Mouse (Mus musculus): ENCODE measurements around the gene Il17d. TPM values are rescaled to one million over a fixed set of nuclear protein-coding genes. Genes with fewer than 3 reads are reported as not detected.

The Il17d gene
- 7.9 and 9.2 TPM in 2 replicates for polyA plus RNA-seq (2015; fragmentation: Nextera tagmentation; extraction: Ambion mirVana)

GRCm38 (mm10) chr14:57524671-57525387, at the start of gene Il17d:
Il17d (plus strand) TSS chr14:57524777.
- Histone ChIP-seq H3K36me3 (no peaks in the 10 kb centered on the region), H3K9ac (peak within 1 kb of the TSS; percentile 82), H3K4me1 (peaks cover 31% of the 10 kb centered on the region), H3K4me3 (peak within 1 kb of the TSS; percentile 75), H3K27ac (peak within 1 kb of the TSS; percentile 82), H3K27me3 (no peaks in the 10 kb centered on the region), H3K4me2 (replicated peaks) (peak within 1 kb of the TSS; percentile 88), H3K9me3 (no peaks in the 10 kb centered on the region)
- under 1% methylated on average over 66 of the region's 104 CpGs for WGBS
- ATAC-seq (ENCODE audit: low FRiP score, low read depth), result peak; percentile 28; the same call in 1 of the 2 replicates

GRCm38 (mm10) chr14:57475057-57475456, 49.5 kb upstream of the Il17d start:
- Histone ChIP-seq H3K9me3 (no peaks in the 10 kb centered on the region), H3K4me1 (0 out of 2 replicates have a peak, but pooled peaks cover 3% of the 10 kb centered on the region), H3K9ac (no peak overlapping the region), H3K36me3 (peaks cover 17% of the 10 kb centered on the region), H3K27ac (no peak overlapping the region), H3K27me3 (no peaks in the 10 kb centered on the region), H3K4me3 (no peak overlapping the region), H3K4me2 (replicated peaks) (no peak overlapping the region)
- WGBS, result 79% methylated on average over 2 of the region's 2 CpGs
- ATAC-seq (ENCODE audit: low FRiP score, low read depth), result no peak

DNA sequence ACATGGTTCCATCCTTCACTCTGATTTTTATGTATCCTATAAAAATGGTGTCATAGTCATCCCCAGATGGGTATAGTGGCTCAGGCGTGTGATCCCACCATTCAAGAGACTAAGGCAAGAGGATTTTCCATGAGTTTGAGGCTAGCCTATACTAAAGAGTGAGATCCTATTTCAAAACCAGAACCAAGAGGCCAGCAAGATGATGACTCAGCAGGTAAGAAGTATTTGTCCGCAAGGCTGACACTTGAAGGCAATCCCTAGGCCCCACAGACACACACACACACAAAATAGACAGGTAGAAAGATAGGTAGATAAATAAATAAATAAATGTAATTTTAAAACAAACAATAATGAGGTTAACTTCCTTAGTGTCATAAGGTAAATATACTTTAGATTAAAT, 42.3 kb upstream of the Il17d start:
- no peaks in the 10 kb centered on the region for H3K4me1 ChIP-seq
- 85% methylated on average over 2 of the region's 2 CpGs for WGBS
- H3K27me3 ChIP-seq, result no peaks in the 10 kb centered on the region
- no peak overlapping the region for H3K4me3 ChIP-seq
- no peak overlapping the region for H3K9ac ChIP-seq
- no peak overlapping the region for H3K27ac ChIP-seq
- H3K4me2 ChIP-seq (replicated peaks), result no peak overlapping the region
- peaks cover 4% of the 10 kb centered on the region; the same call in 1 of the 2 replicates for H3K36me3 ChIP-seq
- H3K9me3 ChIP-seq, result no peaks in the 10 kb centered on the region
- ATAC-seq (ENCODE audit: low FRiP score, low read depth), result no peak

GRCm38 (mm10) chr14:57484183-57484582, 40.4 kb upstream of the Il17d start:
- no peak for ATAC-seq (ENCODE audit: low FRiP score, low read depth)
- H3K4me3 ChIP-seq, result no peak overlapping the region
- no peaks in the 10 kb centered on the region for H3K9me3 ChIP-seq
- 94% methylated on average over 6 of the region's 6 CpGs for WGBS
- no peak overlapping the region for H3K4me2 ChIP-seq (replicated peaks)
- H3K27ac ChIP-seq, result no peak overlapping the region
- no peaks in the 10 kb centered on the region for H3K4me1 ChIP-seq
- no peaks in the 10 kb centered on the region; the same call in 1 of the 2 replicates for H3K36me3 ChIP-seq
- H3K9ac ChIP-seq, result no peak overlapping the region
- no peaks in the 10 kb centered on the region for H3K27me3 ChIP-seq

DNA sequence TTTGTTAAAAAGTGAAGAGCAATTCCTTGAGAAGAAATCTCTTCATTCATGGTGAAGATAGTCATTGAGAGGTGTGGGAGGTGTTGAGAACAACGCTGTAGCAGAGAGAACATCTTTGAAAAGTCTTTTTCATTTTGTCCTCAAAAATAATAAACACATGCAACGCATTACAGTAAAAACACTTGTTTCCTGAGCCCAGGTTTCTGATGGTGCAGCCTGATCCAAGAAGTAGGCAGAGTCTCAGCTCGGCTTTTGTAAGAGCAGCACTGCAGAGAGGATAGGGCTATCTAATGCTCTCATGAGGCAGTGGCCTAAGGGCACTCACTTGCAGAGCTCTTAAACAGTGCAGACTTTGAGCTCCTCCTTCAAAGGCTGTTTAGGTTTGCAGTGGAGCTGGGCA, 34.9 kb upstream of the Il17d start:
- no peak for ATAC-seq (ENCODE audit: low FRiP score, low read depth)
- no peak overlapping the region for H3K4me2 ChIP-seq (replicated peaks)
- peaks cover 11% of the 10 kb centered on the region for H3K36me3 ChIP-seq
- no peaks in the 10 kb centered on the region for H3K27me3 ChIP-seq
- H3K9ac ChIP-seq, result no peak overlapping the region
- WGBS, result 67% methylated on average over 3 of the region's 3 CpGs
- peaks cover 6% of the 10 kb centered on the region; the same call in 1 of the 2 replicates for H3K4me1 ChIP-seq
- no peak overlapping the region for H3K27ac ChIP-seq
- no peak overlapping the region for H3K4me3 ChIP-seq
- no peaks in the 10 kb centered on the region for H3K9me3 ChIP-seq

DNA sequence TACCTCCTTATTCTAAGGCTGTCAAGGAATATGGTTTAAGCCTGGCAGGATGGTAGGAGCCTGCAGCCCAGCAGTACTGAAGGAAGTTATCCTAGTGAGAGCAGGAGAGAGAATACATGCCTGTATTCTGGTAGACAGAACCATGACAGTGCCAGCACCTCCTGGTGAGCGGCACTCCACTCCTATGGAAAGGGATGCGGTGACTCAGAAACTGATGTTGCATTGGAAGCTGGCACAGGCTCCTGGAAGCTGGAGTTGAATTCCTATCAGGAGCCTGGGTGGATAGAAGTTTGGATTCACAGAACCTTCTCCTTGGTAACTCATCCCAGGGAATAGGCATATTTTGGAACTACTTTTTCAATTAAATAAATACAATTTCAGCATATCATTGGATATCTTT, 30.7 kb upstream of the Il17d start:
- Histone ChIP-seq H3K4me3 (no peak overlapping the region), H3K27ac (no peak overlapping the region), H3K9ac (no peak overlapping the region), H3K36me3 (peaks cover 11% of the 10 kb centered on the region), H3K27me3 (no peaks in the 10 kb centered on the region), H3K9me3 (no peaks in the 10 kb centered on the region), H3K4me2 (replicated peaks) (no peak overlapping the region), H3K4me1 (peaks cover 10% of the 10 kb centered on the region; the same call in 1 of the 2 replicates)
- no peak for ATAC-seq (ENCODE audit: low FRiP score, low read depth)
- 94% methylated on average over 2 of the region's 2 CpGs for WGBS

DNA sequence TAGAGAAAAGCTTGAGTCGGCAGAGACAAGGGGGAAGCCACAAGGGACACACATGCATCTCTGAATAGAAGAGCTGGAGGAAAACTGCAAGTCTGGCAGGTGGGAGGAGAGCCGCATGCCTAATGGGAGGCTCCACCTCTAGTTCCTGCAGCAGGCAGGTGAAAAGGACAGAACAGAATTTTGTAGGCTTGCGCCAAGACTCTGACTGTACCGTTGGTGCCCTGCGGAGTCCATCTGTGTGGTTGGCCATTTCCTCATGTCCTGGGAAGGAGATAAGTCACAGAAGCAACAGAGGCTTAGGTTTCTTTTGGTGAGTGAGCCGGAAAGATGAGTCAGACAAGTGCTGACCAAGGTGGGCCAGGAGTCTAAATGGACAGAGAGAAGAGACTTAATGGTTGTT, 20.8 kb upstream of the Il17d start:
- no peak for ATAC-seq (ENCODE audit: low FRiP score, low read depth)
- WGBS, result 87% methylated on average over 6 of the region's 6 CpGs
- Histone ChIP-seq H3K27me3 (no peaks in the 10 kb centered on the region), H3K27ac (no peak overlapping the region), H3K4me1 (no peaks in the 10 kb centered on the region), H3K4me2 (replicated peaks) (no peak overlapping the region), H3K9me3 (no peaks in the 10 kb centered on the region), H3K4me3 (no peak overlapping the region), H3K36me3 (peaks cover 6% of the 10 kb centered on the region), H3K9ac (no peak overlapping the region)

DNA sequence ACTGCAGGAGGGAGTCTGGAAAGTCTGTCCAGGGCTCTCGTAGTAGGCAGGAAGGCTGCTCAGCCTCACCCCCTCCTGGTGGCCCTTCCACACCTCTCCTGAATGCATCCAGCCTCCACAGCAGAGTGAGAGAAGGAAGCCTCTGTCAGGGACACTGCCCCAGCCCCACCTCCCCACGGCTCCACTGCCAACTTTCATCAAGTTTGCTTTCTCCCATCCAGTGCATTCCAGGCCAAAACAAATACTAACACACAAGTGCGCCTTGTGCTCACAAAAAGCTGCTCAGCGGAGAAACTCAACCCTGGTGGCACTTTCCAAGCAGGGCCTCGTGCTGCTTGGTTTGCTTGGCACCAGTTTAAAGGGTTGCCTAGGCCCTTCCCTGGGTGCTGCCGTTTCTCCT, 15.0 kb upstream of the Il17d start:
- peak overlapping the region; percentile 77 for H3K27ac ChIP-seq
- H3K4me3 ChIP-seq, result no peak overlapping the region
- no peaks in the 10 kb centered on the region for H3K27me3 ChIP-seq
- no peak overlapping the region for H3K4me2 ChIP-seq (replicated peaks)
- peaks cover 7% of the 10 kb centered on the region for H3K4me1 ChIP-seq
- H3K9ac ChIP-seq, result no peak overlapping the region
- H3K9me3 ChIP-seq, result no peaks in the 10 kb centered on the region
- WGBS, result 59% methylated on average over 6 of the region's 6 CpGs
- ATAC-seq (ENCODE audit: low FRiP score, low read depth), result peak; percentile 92
- H3K36me3 ChIP-seq, result no peaks in the 10 kb centered on the region

DNA sequence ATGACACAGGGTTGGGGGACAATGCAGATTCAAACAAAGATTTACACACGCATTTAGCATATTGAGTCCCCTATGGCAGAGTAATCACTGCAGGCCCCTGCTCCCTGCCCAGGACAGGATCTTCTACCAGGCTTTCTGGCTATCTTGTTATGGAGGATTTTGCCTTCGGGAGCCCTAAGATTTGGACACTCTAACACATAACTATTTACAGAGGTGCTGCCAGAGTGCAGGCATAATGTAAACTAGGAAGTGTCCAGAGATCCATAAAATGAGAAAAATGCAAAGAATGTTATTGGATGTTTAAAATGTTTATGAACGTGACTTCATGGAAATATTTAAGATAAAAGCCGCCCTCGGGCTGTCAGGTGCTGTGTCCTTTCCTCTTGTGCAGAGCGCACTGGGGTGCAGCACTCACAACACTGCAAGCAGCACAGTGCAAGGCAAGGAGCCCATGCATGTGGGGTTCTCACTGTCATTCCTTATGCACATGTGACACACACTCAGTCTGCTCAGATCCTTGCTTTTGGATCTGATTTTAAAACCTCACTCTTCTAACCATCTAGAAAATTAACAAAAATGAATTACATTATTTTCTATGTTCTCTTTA, 9.3 kb upstream of the Il17d start:
- Histone ChIP-seq H3K4me3 (no peak overlapping the region), H3K9ac (no peak overlapping the region), H3K4me1 (peaks cover 27% of the 10 kb centered on the region), H3K27ac (peak overlapping the region; percentile 49; the same call in 1 of the 2 replicates), H3K36me3 (peaks cover 13% of the 10 kb centered on the region; the same call in 1 of the 2 replicates), H3K9me3 (no peaks in the 10 kb centered on the region), H3K4me2 (replicated peaks) (no peak overlapping the region), H3K27me3 (no peaks in the 10 kb centered on the region)
- 52% methylated on average over 6 of the region's 6 CpGs for WGBS
- ATAC-seq (ENCODE audit: low FRiP score, low read depth), result peak; percentile 65; the same call in 1 of the 2 replicates

DNA sequence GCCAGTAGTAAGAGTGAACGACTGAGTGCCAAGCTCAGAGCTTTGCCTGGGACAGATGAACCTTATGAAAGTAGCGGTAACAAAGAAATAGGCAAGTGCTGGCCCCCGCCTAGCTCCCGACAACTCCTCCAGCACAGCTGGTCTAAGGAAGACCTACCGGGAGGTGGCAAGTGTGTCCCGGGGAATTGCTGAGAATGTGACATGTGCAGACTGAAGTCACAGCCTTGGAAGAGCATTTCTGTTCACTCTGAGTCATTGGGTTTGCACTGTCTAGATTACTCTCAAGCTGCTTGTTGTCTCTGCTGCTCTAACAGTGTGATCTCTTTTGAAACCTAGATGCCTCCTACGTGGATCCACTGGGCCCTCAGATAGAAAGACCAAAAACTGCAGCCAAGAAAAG, 7.6 kb upstream of the Il17d start:
- no peaks in the 10 kb centered on the region for H3K27me3 ChIP-seq
- no peak overlapping the region for H3K27ac ChIP-seq
- no peak for ATAC-seq (ENCODE audit: low FRiP score, low read depth)
- H3K4me1 ChIP-seq, result peaks cover 27% of the 10 kb centered on the region
- H3K36me3 ChIP-seq, result peaks cover 13% of the 10 kb centered on the region; the same call in 1 of the 2 replicates
- 90% methylated on average over 7 of the region's 7 CpGs for WGBS
- no peak overlapping the region for H3K4me3 ChIP-seq
- no peaks in the 10 kb centered on the region for H3K9me3 ChIP-seq
- no peak overlapping the region for H3K4me2 ChIP-seq (replicated peaks)
- no peak overlapping the region for H3K9ac ChIP-seq

- H3K27me3 ChIP-seq, result no peaks in the 10 kb centered on the region
- H3K9ac ChIP-seq, result no peak overlapping the region
- peaks cover 21% of the 10 kb centered on the region for H3K4me1 ChIP-seq
- H3K27ac ChIP-seq, result no peak overlapping the region; the same call in 1 of the 2 replicates
- ATAC-seq (ENCODE audit: low FRiP score, low read depth), result no peak
- peak overlapping the region; percentile 75 for H3K4me3 ChIP-seq
- 0 out of 2 replicates have a peak, but pooled peaks cover under 1% of the 10 kb centered on the region for H3K36me3 ChIP-seq
- WGBS, result 50% methylated on average over 9 of the region's 9 CpGs
- peak overlapping the region; percentile 88 for H3K4me2 ChIP-seq (replicated peaks)
- no peaks in the 10 kb centered on the region for H3K9me3 ChIP-seq
Measured at GRCm38 (mm10) chr14:57523762-57524161, 815 bp upstream of the Il17d start.

- no peaks in the 10 kb centered on the region for H3K36me3 ChIP-seq
- H3K4me1 ChIP-seq, result peaks cover 33% of the 10 kb centered on the region
- peak; percentile 79 for ATAC-seq (ENCODE audit: low FRiP score, low read depth)
- peak overlapping the region; percentile 82 for H3K27ac ChIP-seq
- H3K4me2 ChIP-seq (replicated peaks), result peak overlapping the region; percentile 88
- no peaks in the 10 kb centered on the region for H3K9me3 ChIP-seq
- H3K4me3 ChIP-seq, result peak overlapping the region; percentile 75
- no peaks in the 10 kb centered on the region for H3K27me3 ChIP-seq
- peak overlapping the region; percentile 82 for H3K9ac ChIP-seq
- WGBS, result under 1% methylated on average over 44 of the region's 60 CpGs
Measured at GRCm38 (mm10) chr14:57525388-57526049, 942 bp downstream of the Il17d start.

All from limb, embryonic 13.5 days (tissue).